Mouse (Mus musculus) intestine, embryonic 14.5 days (tissue): ENCODE data around the gene Palm2. TPM values are rescaled to one million over a fixed set of nuclear protein-coding genes. Genes with fewer than 3 reads are reported as not detected.

Experiments used
- ATAC-seq: fragments of 200-750 bp; cut with Nextera tagmentation; replicated peaks from 2 replicates; pipeline ENCODE4 v1.8.0; 2017; ENCODE audit warnings: low read depth, moderate number of reproducible peaks, moderate TSS enrichment, moderate library complexity; ENCODE audit not compliant: low FRiP score, low TSS enrichment
- DNase-seq: peaks from one replicate; pipeline ENCODE4 v3.0.0-alpha.2; 2018; ENCODE audit warnings: low spot score
- H3K27ac ChIP-seq: fragments of 300-500 bp; sonication (generic); 2 replicates; pipeline ENCODE4 v1.5.1; 2014; ENCODE audit warnings: low read depth, mild to moderate bottlenecking, control low read depth
- H3K27me3 ChIP-seq: fragments of 300-500 bp; sonication (generic); replicated peaks from 2 replicates; pipeline ENCODE4 v1.6.1; 2014; ENCODE audit warnings: low read length, control low read depth; ENCODE audit not compliant: control insufficient read depth, insufficient read depth
- H3K36me3 ChIP-seq: fragments of 300-500 bp; sonication (generic); 2 replicates; pipeline ENCODE4 v1.6.1; 2014; ENCODE audit warnings: low read length, control low read depth; ENCODE audit not compliant: control insufficient read depth, insufficient read depth
- H3K4me1 ChIP-seq: fragments of 300-500 bp; sonication (generic); replicated peaks from 2 replicates; pipeline ENCODE4 v1.6.1; 2014; ENCODE audit warnings: low read length, control low read depth, mixed read lengths; ENCODE audit not compliant: control insufficient read depth, insufficient read depth
- H3K4me2 ChIP-seq: fragments of 300-500 bp; sonication (generic); 2 replicates; pipeline ENCODE4 v1.6.1; 2014; ENCODE audit warnings: low read length
- H3K4me3 ChIP-seq: fragments of 300-500 bp; sonication (generic); 2 replicates; pipeline ENCODE4 v1.5.1; 2014; ENCODE audit warnings: low read depth, low read length, control low read depth, mixed read lengths
- H3K9ac ChIP-seq: fragments of 300-500 bp; sonication (generic); 2 replicates; pipeline ENCODE4 v1.6.1; 2014; ENCODE audit warnings: mild to moderate bottlenecking, low read length
- H3K9me3 ChIP-seq: fragments of 300-500 bp; sonication (generic); 2 replicates; pipeline ENCODE4 v1.6.1; 2016; ENCODE audit warnings: low read length, control low read depth; ENCODE audit not compliant: control insufficient read depth
- WGBS: fragments of 180-500 bp; shearing (Covaris S2); extraction: QIAGEN DNeasy Blood & Tissue Kit; methylation state at CpG from one replicate; pipeline ENCODE4 v1.1.7; 2014; 5-methylcytosine and 5-hydroxymethylcytosine counted together
- polyA plus RNA-seq: library from polyadenylated mRNA; unstranded; fragments of >200 nt; fragmentation: Nextera tagmentation; extraction: Ambion mirVana; gene quantifications from 2 replicates; pipeline ENCODE4 v1.2.1, GENCODE M21; 2014

Gene Palm2
- polyA plus RNA-seq, 1 experiment from 2014 or later = 3.8 TPM

DNA sequence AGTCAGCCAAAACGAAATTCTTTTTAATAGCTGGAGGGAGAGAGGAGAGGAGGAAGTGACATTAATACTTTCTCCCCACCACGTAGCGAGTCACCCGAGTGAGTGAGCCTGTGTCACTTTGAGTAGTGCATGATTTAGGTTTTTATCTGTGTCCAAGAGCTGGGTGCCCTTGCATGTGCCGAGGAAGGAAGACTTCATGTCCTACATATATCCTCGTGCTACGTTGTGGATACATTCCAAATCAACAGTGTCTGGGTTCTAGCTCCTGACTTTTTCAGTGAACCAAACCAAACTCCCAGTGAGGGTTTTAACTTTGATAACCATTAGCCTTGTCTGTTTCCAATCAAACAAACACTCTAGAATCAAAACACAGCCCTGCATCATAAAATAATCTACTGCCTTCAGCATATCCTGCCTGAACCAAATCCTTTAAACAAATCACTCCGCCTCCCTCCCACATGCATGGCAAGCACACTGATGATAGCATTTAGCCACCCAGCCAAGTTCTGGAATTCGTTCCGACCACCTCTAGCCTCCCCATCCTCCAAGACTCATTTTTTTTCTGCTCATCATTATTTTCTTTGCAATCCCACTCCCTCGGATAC is 309.4 kb downstream of the Palm2 start:
- H3K9me3 ChIP-seq = peaks cover 4% of the 10 kb centered on the region; the same call in 1 of the 2 replicates

GRCm38 (mm10) chr4:57750651-57751050 is 316.6 kb downstream of the Palm2 start:
- ATAC-seq (no peak), DNase-seq (no peak)
- no peak overlapping the region for H3K9ac ChIP-seq
- H3K36me3 ChIP-seq = no peaks in the 10 kb centered on the region
- no peak overlapping the region for H3K27ac ChIP-seq
- no peaks in the 10 kb centered on the region for H3K4me1 ChIP-seq
- H3K4me2 ChIP-seq = no peak overlapping the region
- H3K4me3 ChIP-seq = no peak overlapping the region
- no peaks in the 10 kb centered on the region for H3K27me3 ChIP-seq
- WGBS = 55% methylated on average over 4 of the region's 4 CpGs
- H3K9me3 ChIP-seq = peaks cover 2% of the 10 kb centered on the region; the same call in 1 of the 2 replicates

More for the DNA sequence above, 309.4 kb downstream of the Palm2 start:
- H3K4me2 ChIP-seq = no peak overlapping the region
- no peaks in the 10 kb centered on the region for H3K27me3 ChIP-seq
- H3K4me3 ChIP-seq = no peak overlapping the region
- no peak overlapping the region for H3K27ac ChIP-seq
- WGBS = 52% methylated on average over 11 of the region's 11 CpGs
- H3K36me3 ChIP-seq = no peaks in the 10 kb centered on the region
- ATAC-seq (no peak), DNase-seq (no peak)
- no peaks in the 10 kb centered on the region for H3K4me1 ChIP-seq
- H3K9ac ChIP-seq = no peak overlapping the region

DNA sequence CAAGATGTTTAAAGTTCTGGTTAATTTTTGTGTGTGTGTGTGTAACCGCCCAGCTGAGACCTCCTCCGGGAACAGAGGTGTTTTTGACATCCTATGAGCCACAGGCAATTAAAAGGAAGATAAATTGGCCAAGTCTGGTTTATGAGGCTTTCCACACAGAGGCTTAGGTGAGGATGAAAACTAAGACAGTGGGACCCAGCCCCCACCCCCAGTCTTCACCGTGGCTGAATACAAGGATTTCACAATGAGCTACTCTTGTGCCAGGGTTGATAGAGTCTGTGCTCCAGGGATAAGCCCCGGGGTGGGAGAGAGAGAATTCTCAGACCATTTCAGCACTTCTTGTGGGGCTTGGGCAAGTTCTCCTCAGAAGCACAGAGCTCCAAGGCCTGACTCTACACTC is 317.0 kb downstream of the Palm2 start:
- Histone ChIP-seq H3K27me3 (no peaks in the 10 kb centered on the region), H3K36me3 (no peaks in the 10 kb centered on the region), H3K9ac (no peak overlapping the region), H3K27ac (no peak overlapping the region), H3K4me3 (no peak overlapping the region), H3K4me2 (no peak overlapping the region), H3K4me1 (no peaks in the 10 kb centered on the region), H3K9me3 (no peaks in the 10 kb centered on the region)
- ATAC-seq (no peak), DNase-seq (no peak)
- WGBS = 63% methylated on average over 4 of the region's 4 CpGs

DNA sequence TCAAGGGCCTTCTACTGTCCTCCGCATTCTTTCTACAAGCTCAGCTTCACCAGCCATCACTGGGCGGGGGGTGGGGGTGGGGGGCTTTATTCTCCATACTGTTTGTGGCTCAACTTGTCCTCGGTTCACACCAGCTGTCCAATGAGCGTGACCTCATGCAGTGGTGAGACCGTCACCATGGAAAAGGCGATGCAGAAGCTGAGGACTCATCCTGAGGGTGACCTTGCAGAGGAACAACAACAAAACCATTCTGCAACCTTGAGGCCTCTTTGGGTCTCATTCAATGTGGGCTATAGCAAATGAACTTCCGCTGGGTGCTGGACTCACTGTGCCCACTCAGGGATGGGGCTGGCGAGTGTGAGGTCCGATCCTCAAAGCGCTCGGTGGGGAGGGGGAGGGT is 317.5 kb downstream of the Palm2 start:
- Histone ChIP-seq H3K9ac (no peak overlapping the region), H3K27me3 (no peaks in the 10 kb centered on the region), H3K4me1 (no peaks in the 10 kb centered on the region), H3K9me3 (no peaks in the 10 kb centered on the region), H3K27ac (no peak overlapping the region), H3K36me3 (no peaks in the 10 kb centered on the region), H3K4me2 (no peak overlapping the region), H3K4me3 (no peak overlapping the region)
- DNase-seq (no peak), ATAC-seq (no peak)
- 85% methylated on average over 11 of the region's 11 CpGs for WGBS

DNA sequence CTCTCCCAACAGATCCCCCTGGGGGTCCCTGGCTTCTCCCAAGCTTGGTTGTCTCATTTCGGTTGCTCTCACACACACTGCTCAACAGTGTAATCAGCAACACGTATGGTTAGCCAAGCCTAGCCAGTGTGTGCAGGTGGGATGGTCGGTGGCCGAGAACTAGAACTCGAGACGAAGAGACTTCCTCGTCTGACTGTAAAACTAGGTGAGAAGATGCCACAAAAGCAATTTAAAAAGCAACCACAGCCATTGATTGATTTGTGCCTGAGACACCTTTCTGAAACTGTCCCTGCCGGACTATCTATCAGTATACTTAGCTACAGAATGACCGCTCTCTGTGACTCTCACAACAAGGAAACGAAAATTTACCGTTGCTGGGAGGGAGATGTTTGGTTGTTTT is 321.0 kb downstream of the Palm2 start:
- no peak for DNase-seq
- no peak overlapping the region for H3K27ac ChIP-seq
- no peaks in the 10 kb centered on the region for H3K27me3 ChIP-seq
- H3K9me3 ChIP-seq = no peaks in the 10 kb centered on the region
- no peak overlapping the region for H3K4me2 ChIP-seq
- ATAC-seq = no peak
- 88% methylated on average over 11 of the region's 11 CpGs for WGBS
- no peak overlapping the region for H3K9ac ChIP-seq
- H3K4me3 ChIP-seq = no peak overlapping the region
- H3K4me1 ChIP-seq = no peaks in the 10 kb centered on the region
- no peaks in the 10 kb centered on the region for H3K36me3 ChIP-seq

DNA sequence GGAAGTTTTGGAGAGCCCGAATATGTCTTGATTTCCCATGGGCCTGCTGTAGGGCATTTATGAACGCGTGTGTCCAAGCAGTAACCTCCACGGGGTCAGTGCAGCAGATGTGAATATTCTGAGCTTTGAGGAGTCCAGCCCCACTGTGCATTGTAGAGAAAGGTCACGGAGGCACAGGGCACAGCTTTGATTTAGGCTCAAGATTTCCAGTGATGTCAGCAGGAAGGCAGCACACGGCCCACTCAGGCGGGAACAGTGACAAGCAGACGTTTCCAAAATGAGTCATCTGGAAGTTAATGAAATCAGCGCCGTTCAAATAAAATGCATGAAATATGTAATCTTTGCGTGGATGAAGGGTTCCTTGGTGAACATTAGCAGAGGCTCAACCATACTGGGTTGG is 323.9 kb downstream of the Palm2 start:
- no peak for ATAC-seq
- Histone ChIP-seq H3K4me2 (no peak overlapping the region), H3K9ac (no peak overlapping the region), H3K4me1 (no peaks in the 10 kb centered on the region), H3K36me3 (no peaks in the 10 kb centered on the region), H3K27ac (no peak overlapping the region), H3K4me3 (no peak overlapping the region), H3K9me3 (no peaks in the 10 kb centered on the region), H3K27me3 (no peaks in the 10 kb centered on the region)
- WGBS = 62% methylated on average over 11 of the region's 11 CpGs
- DNase-seq = no peak

Other genes with a start within 250 kb of the Palm2 start
- 7.4 and 9.7 TPM in 2 replicates for gene Ptpn3, start 132.4 kb upstream of the Palm2 start, polyA plus RNA-seq
- gene Pakap, start 133.9 kb downstream of the Palm2 start, polyA plus RNA-seq = 28.4 and 32.6 TPM in 2 replicates